Mouse (Mus musculus): Measurements from ENCODE around the gene Cbx7.
"Not testable (repeated sequence)": the region's sequence is repeated elsewhere in the genome, so short reads cannot be mapped to it uniquely, and the experiment has no call there.

Gene Cbx7

DNA sequence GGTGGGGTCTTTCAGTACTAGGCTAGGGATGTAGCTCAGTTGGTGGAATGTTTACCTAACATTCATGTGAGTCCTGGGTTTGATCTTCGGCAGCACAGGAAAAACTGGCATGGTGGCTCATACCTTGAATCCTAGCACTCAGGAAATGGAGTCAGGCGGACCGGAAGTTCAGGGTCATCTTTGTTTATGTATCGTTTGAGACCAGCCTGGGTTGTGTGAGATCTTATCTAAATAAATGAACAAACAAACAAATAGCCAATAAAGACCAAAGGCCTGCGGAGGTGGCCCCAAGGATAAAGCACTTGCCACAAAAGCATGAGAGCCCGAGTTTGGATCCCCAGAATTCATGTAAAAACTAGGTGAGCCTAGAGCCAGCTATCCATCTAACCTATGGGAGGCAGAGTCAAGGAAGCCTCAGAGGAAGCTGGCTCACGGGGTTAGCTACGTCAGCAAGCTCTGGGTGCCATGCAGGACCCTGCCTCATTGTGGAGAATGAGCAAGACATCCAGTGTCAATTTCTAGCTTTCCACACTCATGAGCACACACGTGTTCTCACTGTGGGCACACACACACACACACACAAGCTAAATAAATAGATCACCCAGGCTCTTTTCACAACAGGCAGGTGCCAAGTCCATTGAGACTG lies 74.7 kb downstream of the Cbx7 start:
- in situ Hi-C loops (cut with MseI, MboI), result no loop called here

GRCm38 (mm10) chr15:79895221-79896079 lies 75.5 kb downstream of the Cbx7 start:
- in situ Hi-C loops (cut with MseI, MboI), result not testable (repeated sequence)

- in situ Hi-C loops (cut with MseI, MboI), result no loop called here
These were observed 76.6 kb downstream of the Cbx7 start for GRCm38 (mm10) chr15:79894343-79894742.

DNA sequence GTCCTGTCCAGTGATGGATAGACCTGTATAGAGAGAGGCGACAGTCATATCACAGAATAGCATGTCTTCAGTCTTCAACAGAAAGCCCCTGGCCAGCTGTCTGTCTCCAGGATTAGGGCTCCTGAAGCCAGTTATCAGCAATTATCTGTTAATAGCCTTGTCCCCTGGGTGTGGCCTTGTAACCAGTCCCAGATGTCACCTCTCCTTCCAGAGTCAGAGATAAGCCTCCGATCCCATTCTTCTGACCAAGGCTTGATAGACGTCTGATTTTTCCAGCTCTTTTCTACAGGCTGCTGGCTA lies 77.1 kb downstream of the Cbx7 start:
- in situ Hi-C loops (cut with MseI, MboI), result no loop called here

- in situ Hi-C loops (cut with MseI, MboI), result no loop called here
These were observed 77.7 kb downstream of the Cbx7 start for GRCm38 (mm10) chr15:79892995-79893823.

- in situ Hi-C loops (cut with MseI, MboI), result no loop called here
These were observed 78.7 kb downstream of the Cbx7 start for GRCm38 (mm10) chr15:79892213-79892541.

- in situ Hi-C loops (cut with MseI, MboI), result no loop called here
These were observed 79.3 kb downstream of the Cbx7 start, which contains the start of gene Apobec3 for GRCm38 (mm10) chr15:79891436-79892212. TSS of gene Apobec3 (plus strand) at chr15:79891659.

DNA sequence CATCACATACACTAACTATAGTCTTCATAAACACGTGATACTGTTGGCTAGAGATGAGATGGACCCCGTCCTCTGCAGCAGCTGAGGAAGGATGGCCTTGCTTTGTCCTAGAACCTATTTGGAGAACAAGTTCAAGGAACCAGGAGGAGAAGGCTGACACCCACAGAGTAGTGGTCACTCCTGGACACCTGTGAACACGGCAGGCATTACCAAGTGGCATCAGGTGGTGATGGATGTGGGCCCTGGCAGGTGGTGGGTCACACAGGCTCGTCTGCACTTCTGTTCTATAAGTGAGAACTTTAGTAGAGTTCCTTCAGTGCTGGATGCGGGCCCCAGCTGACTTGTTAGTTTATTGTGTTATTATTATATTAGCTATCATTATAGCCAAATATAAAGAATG lies 86.1 kb downstream of the Cbx7 start:
- in situ Hi-C loops (cut with MseI, MboI), result no loop called here

GRCm38 (mm10) chr15:79883352-79883822 lies 87.5 kb downstream of the Cbx7 start:
- in situ Hi-C loops (cut with MseI, MboI), result no loop called here

DNA sequence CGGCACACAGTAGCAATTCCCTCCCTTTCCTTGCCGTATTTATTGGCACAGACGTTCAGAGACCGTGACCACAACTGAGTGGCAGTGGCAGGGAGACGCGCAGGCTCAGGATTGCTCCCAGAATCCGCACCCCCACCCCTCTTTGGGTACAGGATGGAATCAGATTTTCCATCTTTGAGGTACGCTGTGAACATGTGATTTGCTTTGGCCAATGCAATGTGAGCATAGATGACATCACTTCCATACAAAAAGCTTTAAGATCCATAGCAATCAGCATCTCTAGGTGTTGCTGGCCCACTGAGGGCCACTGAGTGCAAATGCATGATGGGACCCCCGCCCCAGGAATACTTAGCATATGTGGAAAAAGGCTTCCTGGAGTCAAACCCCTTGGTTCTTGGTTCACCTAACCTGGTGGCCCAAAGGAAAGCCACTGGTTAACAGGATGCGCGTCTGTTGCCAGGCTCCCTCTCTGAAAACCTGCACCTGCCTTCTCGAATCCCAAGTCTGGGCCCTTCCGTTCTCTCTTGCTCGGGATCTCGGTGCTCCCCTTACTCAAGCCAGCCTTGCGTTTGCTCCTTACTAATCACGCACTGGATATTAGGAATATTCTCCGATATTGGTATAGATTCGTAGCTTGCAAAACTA lies 88.2 kb downstream of the Cbx7 start:
- in situ Hi-C loops (cut with MseI, MboI), result no loop called here

- in situ Hi-C loops (cut with MseI, MboI), result no loop called here
These were observed 90.4 kb downstream of the Cbx7 start for GRCm38 (mm10) chr15:79880477-79880876.

DNA sequence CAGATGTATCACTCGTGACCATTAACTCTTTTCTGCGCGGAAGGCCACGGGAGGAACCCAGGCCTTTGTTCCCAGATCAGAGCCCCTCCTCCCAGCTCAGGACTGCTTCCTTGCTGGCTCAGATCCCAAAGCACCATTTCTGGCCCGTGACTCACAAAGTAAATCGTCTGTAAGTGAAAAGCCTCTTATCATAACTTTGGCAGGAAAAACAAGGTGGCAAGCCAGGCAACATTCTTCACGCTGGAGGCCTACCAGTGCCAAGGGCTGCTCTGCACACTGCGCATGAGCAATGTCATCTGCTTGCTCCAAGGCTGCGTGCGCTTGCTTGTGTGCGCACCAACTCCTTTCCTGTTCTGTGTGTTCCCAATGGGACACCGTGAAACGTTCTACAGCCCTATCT lies 91.6 kb downstream of the Cbx7 start:
- in situ Hi-C loops (cut with MseI, MboI), result no loop called here

DNA sequence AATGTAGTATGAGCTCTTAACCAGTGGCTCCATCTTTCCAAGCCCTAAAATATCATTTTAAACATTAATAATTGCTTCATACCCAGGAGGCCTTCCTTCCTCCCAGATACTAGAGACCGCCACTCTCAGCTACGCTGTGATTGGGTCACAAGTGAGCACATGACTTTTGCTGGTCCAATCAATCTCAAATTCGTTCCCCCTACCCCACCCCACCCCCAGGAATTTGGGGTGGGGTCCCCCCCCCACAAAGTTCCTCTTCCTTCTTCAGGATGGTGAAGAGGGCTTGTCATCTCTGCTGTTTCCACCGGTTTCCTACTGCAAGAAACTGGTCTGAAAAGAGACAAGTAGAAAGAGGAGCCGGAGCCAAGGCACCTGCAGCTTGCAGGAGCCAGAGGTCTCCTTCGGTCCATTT lies 92.2 kb downstream of the Cbx7 start:
- in situ Hi-C loops (cut with MseI, MboI), result no loop called here

- in situ Hi-C loops (cut with MseI, MboI), result no loop called here
These were observed 95.5 kb downstream of the Cbx7 start for GRCm38 (mm10) chr15:79875261-79875995.

DNA sequence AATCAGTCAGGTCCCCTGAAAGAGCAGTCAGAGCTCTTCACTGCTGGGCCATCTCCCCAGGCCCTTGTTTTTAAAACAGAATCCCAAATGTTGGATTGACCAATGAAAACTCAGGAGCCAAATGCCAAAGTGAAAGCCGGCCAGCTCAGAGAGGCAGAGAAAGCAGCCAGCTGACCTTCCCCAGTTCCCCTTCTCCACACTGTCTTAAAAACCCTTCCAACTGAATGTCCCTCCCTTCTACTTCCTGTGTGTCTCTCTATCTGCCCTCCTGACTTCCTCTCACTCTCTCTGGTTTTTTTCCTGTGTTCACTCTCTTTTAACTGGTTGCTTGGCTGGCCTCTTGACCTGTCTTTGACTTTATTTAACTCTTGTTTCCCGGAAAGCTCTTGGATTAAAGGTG lies 96.9 kb downstream of the Cbx7 start:
- in situ Hi-C loops (cut with MseI, MboI), result no loop called here

- in situ Hi-C loops (cut with MseI, MboI), result no loop called here
These were observed 97.4 kb downstream of the Cbx7 start for GRCm38 (mm10) chr15:79873545-79873944.

GRCm38 (mm10) chr15:79867260-79868002 lies 103.5 kb downstream of the Cbx7 start:
- in situ Hi-C loops (cut with MseI, MboI), result no loop called here
